Mouse (Mus musculus) cerebellum, postnatal 4 days (tissue): ENCODE data around the gene Gnl3l.

Source experiments
- DNase-seq, 2 experiments: peaks; one replicate each; pipeline ENCODE4 v3.0.0; 2022; ENCODE audit warnings: low spot score in 2 of 2, mixed read lengths in 1 of 2

The Gnl3l gene

DNA sequence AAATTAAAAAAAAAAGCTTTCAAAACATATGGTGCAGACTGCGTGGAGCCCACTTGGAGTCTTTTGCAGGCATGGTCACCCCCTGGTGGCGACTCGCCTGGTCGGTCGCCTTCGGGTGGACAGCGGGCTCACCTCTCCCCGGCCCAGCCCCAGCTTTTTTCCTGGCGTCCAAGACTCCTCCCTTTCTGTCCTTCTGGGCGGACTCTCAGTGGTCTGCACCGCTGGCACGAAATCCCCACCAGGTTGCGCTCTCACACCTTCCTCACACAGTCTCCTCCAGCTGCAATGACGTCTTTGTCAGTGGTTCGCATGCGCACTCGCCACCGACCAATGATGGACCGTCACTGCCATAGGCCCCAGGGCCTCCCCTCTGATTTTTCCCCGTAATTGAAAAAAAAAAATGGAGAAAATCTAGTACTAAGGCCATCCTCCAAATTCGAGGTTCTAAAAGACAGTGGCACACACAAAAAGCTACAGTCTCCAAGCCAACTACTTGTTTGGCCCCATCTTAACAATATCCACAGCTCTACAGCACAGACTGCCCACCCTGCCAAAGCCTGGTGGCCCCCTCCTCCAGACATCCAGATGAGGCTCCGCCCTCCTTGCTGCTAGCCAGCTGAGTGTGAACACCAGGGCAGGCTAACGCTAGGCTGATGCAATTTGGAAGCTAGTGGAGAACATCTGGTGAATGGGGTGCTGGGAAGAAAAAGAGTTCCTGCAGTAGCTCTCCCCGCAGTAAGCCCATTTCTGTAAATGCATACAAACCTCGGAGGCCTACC is 60.4 kb downstream of the Gnl3l start:
- DNase-seq: peak; percentile 37 to 56

DNA sequence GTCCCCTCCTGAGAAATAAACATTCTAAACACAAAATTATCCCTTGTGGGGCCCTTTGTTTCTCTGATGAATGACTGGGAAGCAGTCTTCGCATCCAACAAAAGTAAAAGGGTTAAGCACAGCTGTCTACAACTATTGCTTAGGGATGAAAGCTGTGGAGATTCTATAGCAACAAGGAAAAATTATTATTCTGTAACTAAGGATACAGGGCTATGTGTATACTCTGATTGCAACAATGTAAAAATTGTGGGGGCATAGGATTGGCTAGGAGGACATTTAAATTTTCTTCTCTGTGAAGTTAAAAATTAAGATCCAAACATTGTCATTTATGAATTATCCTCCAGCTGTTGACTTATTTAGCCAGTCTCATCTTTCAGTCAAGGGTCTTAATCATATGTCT is 61.1 kb downstream of the Gnl3l start:
- DNase-seq: no peak

GRCm38 (mm10) chrX:150955441-150955840 is 61.7 kb downstream of the Gnl3l start:
- no peak for DNase-seq

- no peak for DNase-seq
Measured at GRCm38 (mm10) chrX:150954721-150955120, 62.4 kb downstream of the Gnl3l start.
